Mouse (Mus musculus): ENCODE results near the gene Pde2a. TPM values are rescaled to one million over a fixed set of nuclear protein-coding genes. Genes with fewer than 3 reads are reported as not detected.

Pde2a gene
- polyA plus RNA-seq, 1 experiment: 49.3 TPM

DNA sequence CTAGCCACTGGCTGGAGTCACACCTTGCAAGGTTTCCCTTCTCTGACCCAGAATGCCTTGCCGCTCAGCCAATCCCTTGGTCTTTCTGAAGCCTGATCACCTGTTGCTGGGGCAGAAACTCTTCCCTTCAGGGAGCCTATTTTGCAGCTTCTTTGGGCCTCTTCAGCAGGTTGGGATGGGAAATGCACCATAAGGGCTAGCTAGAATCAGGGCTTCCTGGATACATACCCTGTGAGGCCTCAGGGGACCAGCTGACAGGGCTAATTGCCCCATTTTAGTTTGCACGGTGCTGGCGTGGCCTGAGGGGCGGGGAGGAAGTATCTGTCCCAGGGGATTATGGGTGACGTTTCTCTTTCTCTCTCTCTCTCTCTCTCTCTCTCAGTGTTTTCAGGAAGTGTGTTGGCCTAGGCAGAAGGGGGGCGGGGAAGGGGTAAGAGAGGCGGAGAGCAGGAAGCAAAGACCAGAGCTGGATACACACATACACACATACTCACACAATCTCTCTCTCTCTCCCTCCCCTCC, 43.7 kb upstream of the Pde2a start:
- H3K36me3 ChIP-seq (ENCODE audit: control insufficient read depth, insufficient read depth): peaks cover 4% of the 10 kb centered on the region
- H3K79me2 ChIP-seq (ENCODE audit: control insufficient read depth, insufficient read depth): no peaks in the 10 kb centered on the region
- H3K4me2 ChIP-seq (ENCODE audit: low read depth): peak overlapping the region; percentile 43
- no peak overlapping the region for H3K4me3 ChIP-seq
- no peaks in the 10 kb centered on the region for H3K27me3 ChIP-seq (ENCODE audit: control insufficient read depth, insufficient read depth, insufficient read length)
- TF ChIP-seq CEBPB (IDR thresholded peaks at IDR 0.05; ENCODE audit: insufficient read depth, poor library complexity, severe bottlenecking) (no peak), TCF12 (IDR thresholded peaks at IDR 0.05; ENCODE audit: insufficient read depth, poor library complexity, severe bottlenecking) (no peak)
- no peak overlapping the region for H3ac ChIP-seq (ENCODE audit: control insufficient read depth, insufficient read length)

DNA sequence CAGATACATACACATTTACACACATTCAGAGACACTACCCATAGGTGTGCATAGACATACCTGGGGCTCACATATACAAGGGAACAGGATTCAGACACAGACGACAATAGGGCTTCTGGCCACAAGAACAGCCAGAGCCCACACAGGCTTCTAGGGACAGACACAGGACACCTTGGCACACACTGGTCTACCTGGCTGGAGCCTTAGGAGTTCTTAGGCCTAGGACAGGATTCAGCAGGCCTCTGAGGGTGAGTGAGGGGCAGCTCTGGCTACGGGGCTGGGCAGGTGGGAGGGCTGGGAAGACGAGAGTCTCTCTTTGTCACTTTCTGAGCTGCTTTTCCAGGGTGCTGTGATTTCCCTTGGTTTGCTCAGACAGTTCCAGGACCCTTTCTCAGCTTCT, 43.2 kb upstream of the Pde2a start:
- Histone ChIP-seq H3K79me2 (ENCODE audit: control insufficient read depth, insufficient read depth) (no peaks in the 10 kb centered on the region), H3K27me3 (ENCODE audit: control insufficient read depth, insufficient read depth, insufficient read length) (no peaks in the 10 kb centered on the region), H3K4me3 (no peak overlapping the region), H3K4me2 (ENCODE audit: low read depth) (peak overlapping the region; percentile 32), H3ac (ENCODE audit: control insufficient read depth, insufficient read length) (no peak overlapping the region), H3K36me3 (ENCODE audit: control insufficient read depth, insufficient read depth) (peaks cover 4% of the 10 kb centered on the region)
- TF ChIP-seq POLR2A (IDR thresholded peaks at IDR 0.05; ENCODE audit: insufficient read length, low read depth): no peak
- no peak for TF ChIP-seq TCF12 (IDR thresholded peaks at IDR 0.05; ENCODE audit: insufficient read depth, poor library complexity, severe bottlenecking)
- no peak for TF ChIP-seq MYOD1 (IDR thresholded peaks at IDR 0.05; ENCODE audit: control insufficient read depth in 1 of 3, insufficient read length in 2 of 3, low read depth in 2 of 3)
- TF ChIP-seq USF1 (IDR thresholded peaks at IDR 0.05; ENCODE audit: low read depth): no peak
- no peak for TF ChIP-seq MYOG (IDR thresholded peaks at IDR 0.05; ENCODE audit: control insufficient read depth in 1 of 3, insufficient read depth in 1 of 3, insufficient read length in 2 of 3, low read depth in 2 of 3)
- TF ChIP-seq TCF3 (IDR thresholded peaks at IDR 0.05; ENCODE audit: insufficient read length, low read depth): no peak
- no peak for TF ChIP-seq E2F4 (IDR thresholded peaks at IDR 0.05; ENCODE audit: insufficient read depth)
- TF ChIP-seq POLR2AphosphoS2 (IDR thresholded peaks at IDR 0.05; ENCODE audit: insufficient read length, low read depth): no peak
- TF ChIP-seq CEBPB (IDR thresholded peaks at IDR 0.05; ENCODE audit: insufficient read depth, poor library complexity, severe bottlenecking): no peak
- no peak for TF ChIP-seq SRF (IDR thresholded peaks at IDR 0.05; ENCODE audit: control insufficient read depth, insufficient read length, low read depth)
- no peak for TF ChIP-seq MAX (IDR thresholded peaks at IDR 0.05; ENCODE audit: low read depth)
- TF ChIP-seq REST (IDR thresholded peaks at IDR 0.05; ENCODE audit: insufficient read depth, insufficient read length): no peak

DNA sequence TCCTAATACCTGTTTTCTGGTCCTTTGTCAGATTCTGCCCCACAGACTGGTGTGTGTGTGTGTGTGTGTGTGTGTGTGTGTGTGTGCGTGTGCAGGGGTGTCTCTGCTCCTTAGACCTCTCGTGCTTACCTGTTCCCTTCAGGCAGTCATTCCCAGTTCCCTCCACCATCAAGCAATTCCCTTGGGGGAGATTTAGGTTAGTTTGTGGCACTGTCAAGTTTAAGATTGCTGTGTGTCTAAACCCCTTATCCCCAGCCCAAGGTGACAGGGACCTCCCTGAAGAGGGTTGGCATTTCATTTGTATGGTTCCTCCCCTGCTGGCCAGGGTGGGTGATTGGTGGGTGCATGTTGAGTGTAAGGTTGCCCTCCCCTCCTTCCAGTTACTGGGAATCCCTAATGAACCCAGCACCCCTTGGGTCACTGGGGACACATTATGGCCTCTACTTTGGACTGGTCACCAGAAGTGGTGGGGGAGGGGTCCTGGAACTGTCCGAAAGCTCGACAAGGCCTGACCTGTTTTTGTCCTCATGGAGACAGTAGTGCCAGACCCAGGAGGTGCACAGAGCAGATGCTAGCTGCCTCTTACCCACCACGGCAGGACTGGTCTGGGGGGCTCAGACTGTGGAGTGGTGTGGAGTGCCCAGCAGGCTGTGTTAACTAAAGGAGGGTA, 42.6 kb upstream of the Pde2a start:
- peaks cover 4% of the 10 kb centered on the region for H3K36me3 ChIP-seq (ENCODE audit: control insufficient read depth, insufficient read depth)
- H3K4me2 ChIP-seq (ENCODE audit: low read depth): peak overlapping the region; percentile 32
- H3K27me3 ChIP-seq (ENCODE audit: control insufficient read depth, insufficient read depth, insufficient read length): no peaks in the 10 kb centered on the region
- H3K79me2 ChIP-seq (ENCODE audit: control insufficient read depth, insufficient read depth): no peaks in the 10 kb centered on the region
- no peak for TF ChIP-seq MYOD1 (IDR thresholded peaks at IDR 0.05; ENCODE audit: control insufficient read depth in 1 of 3, insufficient read length in 2 of 3, low read depth in 2 of 3)
- no peak for TF ChIP-seq REST (IDR thresholded peaks at IDR 0.05; ENCODE audit: insufficient read depth, insufficient read length)
- no peak for TF ChIP-seq CEBPB (IDR thresholded peaks at IDR 0.05; ENCODE audit: insufficient read depth, poor library complexity, severe bottlenecking)
- TF ChIP-seq POLR2A (IDR thresholded peaks at IDR 0.05; ENCODE audit: insufficient read length, low read depth): no peak
- TF ChIP-seq MYOG (IDR thresholded peaks at IDR 0.05; ENCODE audit: control insufficient read depth in 1 of 3, insufficient read depth in 1 of 3, insufficient read length in 2 of 3, low read depth in 2 of 3): no peak
- no peak for TF ChIP-seq TCF12 (IDR thresholded peaks at IDR 0.05; ENCODE audit: insufficient read depth, poor library complexity, severe bottlenecking)
- no peak for TF ChIP-seq USF1 (IDR thresholded peaks at IDR 0.05; ENCODE audit: low read depth)
- H3ac ChIP-seq (ENCODE audit: control insufficient read depth, insufficient read length): no peak overlapping the region
- no peak overlapping the region for H3K4me3 ChIP-seq

DNA sequence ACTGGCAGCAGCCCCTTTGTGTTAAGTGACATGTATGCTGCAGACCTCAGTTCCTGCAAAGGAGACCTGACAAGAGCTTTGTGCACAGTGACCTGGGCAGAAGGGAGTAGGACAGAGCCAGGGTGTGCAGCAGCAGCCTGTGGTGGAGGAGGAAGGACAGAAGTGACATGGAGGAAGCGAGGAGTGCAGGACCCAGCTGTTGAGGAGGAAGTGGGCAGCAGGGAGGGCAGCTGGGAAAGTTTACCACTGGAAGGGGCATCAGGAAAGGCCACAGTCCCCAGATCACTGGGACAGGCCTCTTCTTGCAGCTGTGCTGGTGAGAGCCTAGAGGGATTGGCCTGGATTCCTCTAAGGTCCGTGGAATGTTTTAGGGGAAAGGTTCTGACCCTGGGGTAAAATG, 41.8 kb upstream of the Pde2a start:
- peaks cover 4% of the 10 kb centered on the region for H3K36me3 ChIP-seq (ENCODE audit: control insufficient read depth, insufficient read depth)
- H3K27me3 ChIP-seq (ENCODE audit: control insufficient read depth, insufficient read depth, insufficient read length): no peaks in the 10 kb centered on the region
- H3ac ChIP-seq (ENCODE audit: control insufficient read depth, insufficient read length): no peak overlapping the region
- no peak overlapping the region for H3K4me3 ChIP-seq
- TF ChIP-seq TCF3 (IDR thresholded peaks at IDR 0.05; ENCODE audit: insufficient read length, low read depth) (no peak), MYOG (IDR thresholded peaks at IDR 0.05; ENCODE audit: control insufficient read depth in 1 of 3, insufficient read depth in 1 of 3, insufficient read length in 2 of 3, low read depth in 2 of 3) (peak in 2 of 3 experiments; percentile 41 to 68), MYOD1 (IDR thresholded peaks at IDR 0.05; ENCODE audit: control insufficient read depth in 1 of 3, insufficient read length in 2 of 3, low read depth in 2 of 3) (peak in 2 of 3 experiments; percentile 44 to 54)
- no peak overlapping the region for H3K4me2 ChIP-seq (ENCODE audit: low read depth)
- no peaks in the 10 kb centered on the region for H3K79me2 ChIP-seq (ENCODE audit: control insufficient read depth, insufficient read depth)

DNA sequence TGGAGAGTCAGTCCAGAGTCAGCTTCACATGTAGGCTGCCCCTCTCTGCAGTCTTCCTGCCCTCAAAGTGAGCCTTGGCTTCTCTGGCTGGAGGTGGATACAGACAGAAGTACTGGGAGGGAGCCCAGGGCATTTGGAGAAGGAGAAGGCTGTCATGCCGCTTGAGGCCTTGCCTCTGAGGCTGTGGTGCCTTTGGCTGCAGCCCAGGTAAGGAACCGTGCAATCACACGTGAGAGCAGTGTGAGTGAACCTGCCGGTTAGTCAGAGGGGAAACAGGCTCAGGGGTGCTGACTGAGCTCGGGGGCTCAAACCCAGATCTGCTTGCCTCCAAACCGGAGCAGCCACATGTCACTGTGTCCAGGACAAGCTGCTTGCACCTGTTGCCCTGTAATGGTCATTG, 40.0 kb upstream of the Pde2a start:
- Histone ChIP-seq H3K27me3 (ENCODE audit: control insufficient read depth, insufficient read depth, insufficient read length) (no peaks in the 10 kb centered on the region), H3K79me2 (ENCODE audit: control insufficient read depth, insufficient read depth) (no peaks in the 10 kb centered on the region), H3ac (ENCODE audit: control insufficient read depth, insufficient read length) (no peak overlapping the region), H3K4me3 (no peak overlapping the region), H3K36me3 (ENCODE audit: control insufficient read depth, insufficient read depth) (peaks cover under 1% of the 10 kb centered on the region), H3K4me2 (ENCODE audit: low read depth) (no peak overlapping the region)
- no peak for TF ChIP-seq REST (IDR thresholded peaks at IDR 0.05; ENCODE audit: insufficient read depth, insufficient read length)
- TF ChIP-seq MYOD1 (IDR thresholded peaks at IDR 0.05; ENCODE audit: control insufficient read depth in 1 of 3, insufficient read length in 2 of 3, low read depth in 2 of 3): peak in 1 of 3 experiments; percentile 27

Data from myocyte (in vitro differentiated cells).